Mouse (Mus musculus) kidney, embryonic 15.5 days (tissue): ENCODE measurements at regions not wholly inside any gene's neighbourhood (a gene's known extent, or its start where the extent isn't known, plus 50 kb on each side); places are given as distances from the start of the nearest gene placed in this dataset.

ENCODE experiments used
- ATAC-seq: fragments of 200-750 bp; cut with Nextera tagmentation; replicated peaks from 2 replicates; pipeline ENCODE4 v1.8.0; 2017; ENCODE audit warnings: moderate TSS enrichment; ENCODE audit not compliant: low FRiP score
- H3K27ac ChIP-seq: fragments of 300-500 bp; sonication (generic); 2 replicates; pipeline ENCODE4 v1.5.1; 2015; ENCODE audit warnings: mild to moderate bottlenecking, inconsistent platforms
- H3K27me3 ChIP-seq: fragments of 300-500 bp; sonication (generic); 2 replicates; pipeline ENCODE4 v1.6.1; 2015; ENCODE audit warnings: inconsistent platforms
- H3K36me3 ChIP-seq: fragments of 300-500 bp; sonication (generic); 2 replicates; pipeline ENCODE4 v1.6.1; 2015; ENCODE audit warnings: inconsistent platforms
- H3K4me1 ChIP-seq: fragments of 300-500 bp; sonication (generic); 2 replicates; pipeline ENCODE4 v1.6.1; 2015; ENCODE audit warnings: inconsistent platforms
- H3K4me2 ChIP-seq: fragments of 300-500 bp; sonication (generic); 2 replicates; pipeline ENCODE4 v1.6.1; 2015; ENCODE audit warnings: moderate library complexity, mild to moderate bottlenecking, inconsistent platforms
- H3K4me3 ChIP-seq: fragments of 300-500 bp; sonication (generic); replicated peaks from 2 replicates; pipeline ENCODE4 v1.5.1; 2015; ENCODE audit warnings: mild to moderate bottlenecking, inconsistent platforms
- H3K9ac ChIP-seq: fragments of 300-500 bp; sonication (generic); 2 replicates; pipeline ENCODE4 v1.6.1; 2015; ENCODE audit warnings: mild to moderate bottlenecking, inconsistent platforms
- H3K9me3 ChIP-seq: fragments of 300-500 bp; sonication (generic); replicated peaks from 2 replicates; pipeline ENCODE4 v1.6.1; 2016; ENCODE audit warnings: inconsistent platforms
- WGBS: fragments of 180-500 bp; shearing (Covaris S2); methylation state at CpG from one replicate; pipeline ENCODE4 v1.1.7; 2015; ENCODE audit warnings: mixed read lengths; 5-methylcytosine and 5-hydroxymethylcytosine counted together

GRCm38 (mm10) chr15:41345554-41345953 is 1211.4 kb downstream of the 9330182O14Rik start:
- H3K36me3 ChIP-seq = no peaks in the 10 kb centered on the region
- H3K4me1 ChIP-seq = no peaks in the 10 kb centered on the region
- H3K4me3 ChIP-seq = no peak overlapping the region
- no peaks in the 10 kb centered on the region for H3K27me3 ChIP-seq
- H3K9ac ChIP-seq = no peak overlapping the region
- no peak for ATAC-seq
- no peak overlapping the region for H3K27ac ChIP-seq
- 93% methylated on average over 2 of the region's 2 CpGs for WGBS
- no peak overlapping the region for H3K4me2 ChIP-seq
- H3K9me3 ChIP-seq = 0 out of 2 replicates have a peak, but pooled peaks cover 2% of the 10 kb centered on the region

GRCm38 (mm10) chr15:41347221-41347620 is 1213.1 kb downstream of the 9330182O14Rik start:
- Histone ChIP-seq H3K4me1 (no peaks in the 10 kb centered on the region), H3K4me3 (no peak overlapping the region), H3K4me2 (no peak overlapping the region), H3K27ac (no peak overlapping the region), H3K36me3 (no peaks in the 10 kb centered on the region), H3K27me3 (no peaks in the 10 kb centered on the region), H3K9ac (no peak overlapping the region), H3K9me3 (no peaks in the 10 kb centered on the region)
- WGBS = 90% methylated on average over 5 of the region's 5 CpGs
- ATAC-seq = no peak

- ATAC-seq = no peak
- no peak overlapping the region for H3K4me2 ChIP-seq
- WGBS = 59% methylated on average over 1 of the region's 2 CpGs
- no peaks in the 10 kb centered on the region for H3K4me1 ChIP-seq
- H3K27me3 ChIP-seq = no peaks in the 10 kb centered on the region
- H3K9me3 ChIP-seq = no peaks in the 10 kb centered on the region
- H3K4me3 ChIP-seq = no peak overlapping the region
- no peak overlapping the region for H3K9ac ChIP-seq
- no peak overlapping the region for H3K27ac ChIP-seq
- H3K36me3 ChIP-seq = no peaks in the 10 kb centered on the region
Measured at GRCm38 (mm10) chr15:41352129-41352528, 1218.0 kb downstream of the 9330182O14Rik start.

DNA sequence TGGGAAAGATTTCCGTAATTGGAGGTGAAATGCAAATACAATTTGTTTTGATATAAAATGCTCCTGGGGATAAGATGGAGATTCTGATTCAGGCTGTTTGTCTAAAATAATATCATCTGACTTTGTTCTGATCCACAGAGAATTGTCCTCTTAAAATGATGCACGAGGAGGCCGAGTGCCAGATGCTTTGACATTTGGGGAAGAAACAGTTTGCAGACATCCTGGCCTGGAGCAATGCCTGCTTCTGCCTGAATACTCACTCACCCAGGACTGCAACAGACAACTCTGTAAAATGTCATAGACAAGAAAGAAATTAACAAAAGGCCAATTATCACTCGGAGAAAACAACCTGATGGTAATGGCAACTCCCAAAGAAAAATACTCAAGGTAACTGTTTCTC is 1225.1 kb downstream of the 9330182O14Rik start:
- Histone ChIP-seq H3K9me3 (no peaks in the 10 kb centered on the region), H3K9ac (no peak overlapping the region), H3K36me3 (no peaks in the 10 kb centered on the region), H3K27me3 (no peaks in the 10 kb centered on the region), H3K4me3 (no peak overlapping the region), H3K4me2 (no peak overlapping the region), H3K27ac (no peak overlapping the region), H3K4me1 (no peaks in the 10 kb centered on the region)
- 86% methylated on average over 4 of the region's 4 CpGs for whole genome bisulfite sequencing
- no peak for ATAC-seq

GRCm38 (mm10) chr15:41374669-41375068 is 1240.5 kb downstream of the 9330182O14Rik start:
- Histone ChIP-seq H3K4me2 (no peak overlapping the region), H3K4me3 (no peak overlapping the region), H3K27me3 (no peaks in the 10 kb centered on the region), H3K9me3 (no peaks in the 10 kb centered on the region), H3K27ac (no peak overlapping the region), H3K9ac (no peak overlapping the region), H3K4me1 (no peaks in the 10 kb centered on the region), H3K36me3 (no peaks in the 10 kb centered on the region)
- ATAC-seq = no peak
- WGBS = 90% methylated on average over 1 of the region's 1 CpGs

- Histone ChIP-seq H3K4me1 (no peaks in the 10 kb centered on the region), H3K27ac (no peak overlapping the region), H3K9ac (no peak overlapping the region), H3K9me3 (no peaks in the 10 kb centered on the region), H3K27me3 (no peaks in the 10 kb centered on the region), H3K4me2 (no peak overlapping the region), H3K36me3 (no peaks in the 10 kb centered on the region), H3K4me3 (no peak overlapping the region)
- ATAC-seq = no peak
- 70% methylated on average over 4 of the region's 4 CpGs for WGBS
Measured at GRCm38 (mm10) chr15:41375906-41376305, 1241.7 kb downstream of the 9330182O14Rik start.

DNA sequence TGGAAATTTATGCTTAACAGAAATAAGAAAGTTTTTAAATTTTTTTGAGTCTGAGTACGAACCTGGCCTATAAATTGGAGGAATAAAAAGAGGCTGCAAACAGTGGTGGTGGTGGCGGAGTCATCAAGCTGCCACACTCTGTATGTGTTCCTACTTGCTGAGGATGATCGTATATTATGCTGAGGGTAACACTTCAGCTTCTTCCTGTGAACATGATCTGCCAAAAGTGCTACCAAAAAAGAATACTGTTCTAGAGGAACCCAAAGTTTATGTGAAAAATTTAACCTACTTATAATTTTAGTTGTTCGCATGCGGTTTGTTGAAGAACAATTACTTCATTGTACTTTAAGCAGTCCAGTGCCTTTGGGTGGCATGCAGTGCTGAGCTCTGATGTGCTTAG is 1245.5 kb downstream of the 9330182O14Rik start:
- Histone ChIP-seq H3K9ac (no peak overlapping the region), H3K4me1 (no peaks in the 10 kb centered on the region), H3K36me3 (no peaks in the 10 kb centered on the region), H3K27me3 (no peaks in the 10 kb centered on the region), H3K27ac (no peak overlapping the region), H3K4me3 (no peak overlapping the region), H3K4me2 (no peak overlapping the region), H3K9me3 (no peaks in the 10 kb centered on the region)
- ATAC-seq = no peak
- WGBS = 78% methylated on average over 5 of the region's 5 CpGs

DNA sequence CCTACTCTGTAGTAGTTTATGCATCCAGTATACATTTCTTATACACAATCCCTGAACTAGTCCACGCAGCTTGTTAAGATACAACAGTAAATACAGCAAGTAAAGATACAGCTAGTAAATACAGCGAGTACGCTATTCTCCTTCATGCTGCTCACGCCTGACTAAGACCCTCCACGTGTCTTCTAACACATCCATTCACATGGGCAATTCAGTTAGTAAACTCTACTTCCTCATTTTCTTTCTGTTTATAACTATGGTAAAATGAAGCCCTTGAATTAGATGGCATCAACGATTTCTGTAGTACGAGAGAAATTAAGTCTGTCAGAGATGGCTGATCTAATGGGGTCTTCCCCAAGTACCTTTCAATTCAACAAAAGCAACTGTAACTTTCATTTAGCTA is 1246.3 kb downstream of the 9330182O14Rik start:
- Histone ChIP-seq H3K27ac (no peak overlapping the region), H3K27me3 (no peaks in the 10 kb centered on the region), H3K9ac (no peak overlapping the region), H3K4me2 (no peak overlapping the region), H3K4me3 (no peak overlapping the region), H3K9me3 (no peaks in the 10 kb centered on the region), H3K36me3 (no peaks in the 10 kb centered on the region), H3K4me1 (no peaks in the 10 kb centered on the region)
- ATAC-seq = no peak
- 91% methylated on average over 7 of the region's 7 CpGs for WGBS

GRCm38 (mm10) chr15:41390699-41391098 is 1256.5 kb downstream of the 9330182O14Rik start:
- Histone ChIP-seq H3K9me3 (no peaks in the 10 kb centered on the region), H3K36me3 (no peaks in the 10 kb centered on the region), H3K4me3 (no peak overlapping the region), H3K4me2 (no peak overlapping the region), H3K27ac (no peak overlapping the region), H3K27me3 (no peaks in the 10 kb centered on the region), H3K9ac (no peak overlapping the region), H3K4me1 (no peaks in the 10 kb centered on the region)
- WGBS = 25% methylated on average over 2 of the region's 2 CpGs
- no peak for ATAC-seq
